Mouse (Mus musculus): ENCODE data around the gene Srgn. TPM values are rescaled to one million over a fixed set of nuclear protein-coding genes. Genes with fewer than 3 reads are reported as not detected.

The Srgn gene
- polyA plus RNA-seq, 1 experiment from 2014 or later, result 6.9 TPM

DNA sequence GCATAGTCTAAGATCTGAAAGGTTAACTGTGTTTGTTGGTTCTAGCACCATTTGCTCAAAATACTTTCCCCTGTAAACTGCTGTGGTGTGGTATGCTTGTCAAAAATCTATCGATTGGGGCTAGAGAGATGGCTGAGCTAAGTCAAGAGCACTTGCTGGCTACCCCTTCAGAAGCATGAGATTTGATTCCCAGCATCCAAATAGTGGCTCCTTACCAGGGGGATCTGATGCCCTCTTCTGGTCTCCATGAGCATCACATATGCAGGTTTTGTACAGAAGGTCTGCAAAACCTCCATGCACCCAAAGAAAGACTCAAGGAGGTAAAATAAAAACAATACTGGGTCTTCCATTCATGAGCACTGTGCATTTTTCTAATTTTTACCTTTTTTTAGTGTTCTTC, 39.0 kb downstream of the Srgn start:
- no peak for ATAC-seq (replicated peaks; ENCODE audit: insufficient number of reproducible peaks, low FRiP score, low TSS enrichment, low read depth)
- Histone ChIP-seq H3K27me3 (ENCODE audit: control insufficient read depth, insufficient read depth, low read length) (no peaks in the 10 kb centered on the region), H3K4me2 (ENCODE audit: low read depth, low read length) (no peak overlapping the region), H3K9me3 (replicated peaks; ENCODE audit: control insufficient read depth, low read length) (no peaks in the 10 kb centered on the region), H3K4me3 (ENCODE audit: low read depth, low read length) (no peak overlapping the region), H3K27ac (replicated peaks; ENCODE audit: low read depth, low read length) (no peak overlapping the region), H3K4me1 (ENCODE audit: control insufficient read depth, insufficient read depth, low read length) (peaks cover 2% of the 10 kb centered on the region; the same call in 1 of the 2 replicates), H3K9ac (replicated peaks; ENCODE audit: low read length) (no peak overlapping the region), H3K36me3 (replicated peaks; ENCODE audit: control insufficient read depth, insufficient read depth, low read depth, low read length) (no peaks in the 10 kb centered on the region)
- DNase-seq (ENCODE audit: low spot score), result peak; percentile 75
- 14% methylated on average over 1 of the region's 1 CpGs for WGBS

DNA sequence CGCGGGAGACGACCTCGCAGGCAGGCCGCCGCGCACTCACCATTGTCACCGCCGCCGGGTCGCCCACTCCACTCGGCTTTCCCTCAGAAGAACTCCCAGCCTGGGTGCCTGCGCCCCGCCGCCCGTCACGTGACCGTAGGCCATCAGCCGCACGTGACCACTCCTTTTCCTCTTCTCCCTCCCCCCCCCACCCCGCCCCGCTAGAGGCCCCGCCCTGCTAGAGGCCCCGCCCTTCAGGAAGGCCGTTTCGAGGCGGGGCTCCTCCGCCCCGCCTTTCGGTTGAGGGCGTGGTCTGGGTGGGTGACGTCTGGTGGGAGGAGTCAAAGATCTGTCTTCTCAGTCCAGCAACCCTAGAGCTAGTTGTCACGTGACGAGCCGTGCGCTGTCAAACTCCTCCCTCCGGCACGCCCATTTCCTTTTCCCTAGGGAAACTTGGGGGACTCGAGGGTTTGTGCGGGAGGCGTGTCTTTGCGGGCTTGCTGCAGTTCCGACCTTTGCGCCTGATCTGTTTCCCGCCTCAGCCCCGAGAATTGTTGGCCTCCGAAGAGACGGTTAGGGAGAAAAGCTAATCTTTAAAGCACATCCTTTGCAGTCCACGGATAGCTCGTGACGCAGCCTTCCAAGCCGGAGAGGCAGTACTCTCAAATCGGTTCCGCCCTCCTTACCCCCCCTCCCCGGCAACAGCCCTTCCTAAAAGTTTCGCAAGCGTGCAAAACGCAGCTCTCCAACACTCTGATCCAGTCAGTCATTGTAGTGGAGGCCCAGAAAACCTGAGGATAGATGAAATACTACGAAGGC, 40.4 kb downstream of the Srgn start, which contains the start of gene Vps26a:
Gene Vps26a (minus strand): TSS at position 188 of the 798 bp plus-strand sequence.
- H3K4me3 ChIP-seq (ENCODE audit: low read depth, low read length), result peak within 1 kb of the TSS; percentile 97
- DNase-seq (ENCODE audit: low spot score), result peak; percentile 100
- peaks cover 2% of the 10 kb centered on the region; the same call in 1 of the 2 replicates for H3K4me1 ChIP-seq (ENCODE audit: control insufficient read depth, insufficient read depth, low read length)
- H3K27ac ChIP-seq (replicated peaks; ENCODE audit: low read depth, low read length), result peak within 1 kb of the TSS; percentile 47; the same call in 1 of the 2 replicates
- WGBS, result under 1% methylated on average over 53 of the region's 59 CpGs
- H3K4me2 ChIP-seq (ENCODE audit: low read depth, low read length), result peak within 1 kb of the TSS; percentile 62
- peak; percentile 85 for ATAC-seq (replicated peaks; ENCODE audit: insufficient number of reproducible peaks, low FRiP score, low TSS enrichment, low read depth)
- no peaks in the 10 kb centered on the region for H3K27me3 ChIP-seq (ENCODE audit: control insufficient read depth, insufficient read depth, low read length)
- H3K9me3 ChIP-seq (replicated peaks; ENCODE audit: control insufficient read depth, low read length), result no peaks in the 10 kb centered on the region
- H3K9ac ChIP-seq (replicated peaks; ENCODE audit: low read length), result peak within 1 kb of the TSS; percentile 78
- no peaks in the 10 kb centered on the region for H3K36me3 ChIP-seq (replicated peaks; ENCODE audit: control insufficient read depth, insufficient read depth, low read depth, low read length)

- Histone ChIP-seq H3K27ac (replicated peaks; ENCODE audit: low read depth, low read length) (peak overlapping the region; percentile 47; the same call in 1 of the 2 replicates), H3K4me3 (ENCODE audit: low read depth, low read length) (peak overlapping the region; percentile 97), H3K9me3 (replicated peaks; ENCODE audit: control insufficient read depth, low read length) (no peaks in the 10 kb centered on the region), H3K36me3 (replicated peaks; ENCODE audit: control insufficient read depth, insufficient read depth, low read depth, low read length) (no peaks in the 10 kb centered on the region), H3K4me2 (ENCODE audit: low read depth, low read length) (peak overlapping the region; percentile 47), H3K4me1 (ENCODE audit: control insufficient read depth, insufficient read depth, low read length) (peaks cover 2% of the 10 kb centered on the region; the same call in 1 of the 2 replicates), H3K9ac (replicated peaks; ENCODE audit: low read length) (peak overlapping the region; percentile 78), H3K27me3 (ENCODE audit: control insufficient read depth, insufficient read depth, low read length) (no peaks in the 10 kb centered on the region)
- ATAC-seq (replicated peaks; ENCODE audit: insufficient number of reproducible peaks, low FRiP score, low TSS enrichment, low read depth), result peak; percentile 85
- DNase-seq (ENCODE audit: low spot score), result peak; percentile 31
- under 1% methylated on average over 39 of the region's 48 CpGs for whole genome bisulfite sequencing
Measured at GRCm38 (mm10) chr10:62485878-62486582, 41.2 kb downstream of the Srgn start.

DNA sequence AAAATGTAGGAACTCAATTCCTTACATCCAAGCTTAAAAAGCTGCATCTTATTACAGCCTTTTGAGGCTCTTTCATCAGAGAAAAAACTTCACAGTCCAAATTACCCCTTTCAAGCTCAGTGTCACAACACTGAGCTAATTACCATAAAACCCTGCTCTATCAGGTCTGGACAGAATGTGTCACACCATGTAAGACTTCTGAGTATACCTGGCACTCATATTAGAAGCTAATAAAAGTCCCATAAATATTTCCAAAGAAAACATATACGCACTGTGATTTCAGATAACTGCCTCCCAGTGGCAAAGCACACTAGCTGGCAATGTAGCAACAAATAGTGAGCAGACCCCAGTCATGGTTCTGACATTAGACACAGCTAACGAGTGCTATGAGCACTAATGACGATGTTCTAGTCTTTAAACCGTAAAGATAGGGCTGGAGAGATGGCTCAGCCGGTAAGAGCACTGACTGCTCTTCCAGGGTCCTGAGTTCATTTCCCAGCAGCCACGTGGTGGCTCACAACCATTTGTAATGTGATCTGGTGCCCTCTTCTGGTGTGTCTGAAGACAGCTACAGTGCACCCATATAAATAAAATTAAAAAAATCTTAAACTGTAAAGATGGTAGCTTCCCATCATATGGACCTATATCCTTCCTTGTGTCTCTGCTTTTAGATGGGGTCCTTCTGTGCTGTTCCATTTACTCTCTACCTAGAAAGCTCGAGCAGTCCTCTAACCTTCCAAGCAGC, 46.0 kb downstream of the Srgn start:
- no peak for ATAC-seq (replicated peaks; ENCODE audit: insufficient number of reproducible peaks, low FRiP score, low TSS enrichment, low read depth)
- WGBS, result 70% methylated on average over 7 of the region's 7 CpGs
- H3K9ac ChIP-seq (replicated peaks; ENCODE audit: low read length), result no peak overlapping the region

DNA sequence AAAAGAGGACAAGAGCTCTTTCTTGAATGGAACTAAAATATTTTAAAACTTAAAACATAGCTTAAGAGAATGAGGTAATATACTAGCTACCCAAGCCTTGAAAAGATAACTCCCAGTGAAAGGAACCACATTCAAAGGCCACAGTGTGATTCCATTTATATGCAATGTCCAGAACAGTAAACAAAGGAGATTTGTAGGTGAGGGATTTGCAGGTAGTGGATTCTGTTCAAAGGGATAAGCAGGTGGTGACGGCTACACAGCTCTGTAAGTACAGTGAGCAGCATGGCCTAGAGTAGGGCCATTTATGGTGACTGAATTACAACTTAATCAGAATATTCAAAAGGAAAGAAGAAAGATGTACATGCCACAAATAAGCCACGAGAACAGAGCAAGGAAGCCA, 50.3 kb downstream of the Srgn start:
- Histone ChIP-seq H3K4me2 (ENCODE audit: low read depth, low read length) (no peak overlapping the region), H3K4me1 (ENCODE audit: control insufficient read depth, insufficient read depth, low read length) (no peaks in the 10 kb centered on the region), H3K9me3 (replicated peaks; ENCODE audit: control insufficient read depth, low read length) (no peaks in the 10 kb centered on the region), H3K9ac (replicated peaks; ENCODE audit: low read length) (no peak overlapping the region), H3K27ac (replicated peaks; ENCODE audit: low read depth, low read length) (no peak overlapping the region), H3K27me3 (ENCODE audit: control insufficient read depth, insufficient read depth, low read length) (no peaks in the 10 kb centered on the region), H3K36me3 (replicated peaks; ENCODE audit: control insufficient read depth, insufficient read depth, low read depth, low read length) (no peaks in the 10 kb centered on the region; the same call in 1 of the 2 replicates), H3K4me3 (ENCODE audit: low read depth, low read length) (no peak overlapping the region)
- no peak for DNase-seq (ENCODE audit: low spot score)
- ATAC-seq (replicated peaks; ENCODE audit: insufficient number of reproducible peaks, low FRiP score, low TSS enrichment, low read depth), result no peak
- WGBS, result 72% methylated on average over 2 of the region's 2 CpGs

More for the DNA sequence above, 46.0 kb downstream of the Srgn start:
- Histone ChIP-seq H3K36me3 (replicated peaks; ENCODE audit: control insufficient read depth, insufficient read depth, low read depth, low read length) (no peaks in the 10 kb centered on the region), H3K4me1 (ENCODE audit: control insufficient read depth, insufficient read depth, low read length) (peaks cover 2% of the 10 kb centered on the region; the same call in 1 of the 2 replicates), H3K4me3 (ENCODE audit: low read depth, low read length) (no peak overlapping the region), H3K4me2 (ENCODE audit: low read depth, low read length) (no peak overlapping the region), H3K27ac (replicated peaks; ENCODE audit: low read depth, low read length) (no peak overlapping the region; the same call in 1 of the 2 replicates), H3K27me3 (ENCODE audit: control insufficient read depth, insufficient read depth, low read length) (no peaks in the 10 kb centered on the region), H3K9me3 (replicated peaks; ENCODE audit: control insufficient read depth, low read length) (no peaks in the 10 kb centered on the region)
- DNase-seq (ENCODE audit: low spot score), result no peak

DNA sequence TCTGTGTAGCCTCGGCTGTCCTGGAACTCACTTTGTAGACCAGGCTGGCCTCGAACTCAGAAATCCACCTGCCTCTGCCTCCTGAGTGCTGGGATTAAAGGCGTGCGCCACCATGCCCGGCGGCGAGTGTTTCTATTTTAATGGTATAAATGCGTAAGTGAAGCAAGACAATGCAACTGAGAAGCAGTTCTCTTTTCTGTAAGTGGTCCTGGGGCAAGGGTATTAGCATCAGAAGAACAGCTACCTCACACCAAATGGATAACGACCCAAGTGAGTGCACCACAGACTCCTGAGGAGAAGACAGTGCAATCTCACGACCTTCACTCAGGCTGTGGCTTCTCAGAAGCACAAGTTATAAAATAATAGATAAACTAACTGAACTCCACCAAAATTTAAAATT, 52.3 kb downstream of the Srgn start:
- no peaks in the 10 kb centered on the region for H3K4me1 ChIP-seq (ENCODE audit: control insufficient read depth, insufficient read depth, low read length)
- H3K9ac ChIP-seq (replicated peaks; ENCODE audit: low read length), result no peak overlapping the region
- DNase-seq (ENCODE audit: low spot score) (no peak), ATAC-seq (replicated peaks; ENCODE audit: insufficient number of reproducible peaks, low FRiP score, low TSS enrichment, low read depth) (no peak)
- no peak overlapping the region for H3K4me2 ChIP-seq (ENCODE audit: low read depth, low read length)
- H3K4me3 ChIP-seq (ENCODE audit: low read depth, low read length), result no peak overlapping the region
- H3K9me3 ChIP-seq (replicated peaks; ENCODE audit: control insufficient read depth, low read length), result no peaks in the 10 kb centered on the region
- no peaks in the 10 kb centered on the region for H3K27me3 ChIP-seq (ENCODE audit: control insufficient read depth, insufficient read depth, low read length)
- 93% methylated on average over 10 of the region's 10 CpGs for WGBS
- no peaks in the 10 kb centered on the region; the same call in 1 of the 2 replicates for H3K36me3 ChIP-seq (replicated peaks; ENCODE audit: control insufficient read depth, insufficient read depth, low read depth, low read length)
- H3K27ac ChIP-seq (replicated peaks; ENCODE audit: low read depth, low read length), result no peak overlapping the region

GRCm38 (mm10) chr10:62471105-62471504, 56.1 kb downstream of the Srgn start:
- no peaks in the 10 kb centered on the region for H3K27me3 ChIP-seq (ENCODE audit: control insufficient read depth, insufficient read depth, low read length)
- 79% methylated on average over 5 of the region's 5 CpGs for WGBS
- H3K4me3 ChIP-seq (ENCODE audit: low read depth, low read length), result no peak overlapping the region
- no peak for DNase-seq (ENCODE audit: low spot score)
- no peak overlapping the region for H3K27ac ChIP-seq (replicated peaks; ENCODE audit: low read depth, low read length)
- no peaks in the 10 kb centered on the region; the same call in 1 of the 2 replicates for H3K36me3 ChIP-seq (replicated peaks; ENCODE audit: control insufficient read depth, insufficient read depth, low read depth, low read length)
- no peak overlapping the region for H3K9ac ChIP-seq (replicated peaks; ENCODE audit: low read length)
- H3K4me1 ChIP-seq (ENCODE audit: control insufficient read depth, insufficient read depth, low read length), result no peaks in the 10 kb centered on the region
- no peak overlapping the region for H3K4me2 ChIP-seq (ENCODE audit: low read depth, low read length)
- no peak for ATAC-seq (replicated peaks; ENCODE audit: insufficient number of reproducible peaks, low FRiP score, low TSS enrichment, low read depth)
- no peaks in the 10 kb centered on the region for H3K9me3 ChIP-seq (replicated peaks; ENCODE audit: control insufficient read depth, low read length)
